Mouse (Mus musculus): ENCODE measurements around the gene Dgkq.

Dgkq gene

GRCm38 (mm10) chr5:108671757-108672156, 2.3 kb upstream of the Dgkq start:
- no peaks in the 10 kb centered on the region for H3K36me3 ChIP-seq (ENCODE audit: control insufficient read depth, insufficient read depth, low read length, poor library complexity, severe bottlenecking)
- DNase-seq (ENCODE audit: low read depth, low spot score) = no peak
- no peaks in the 10 kb centered on the region for H3K27me3 ChIP-seq (ENCODE audit: control insufficient read depth, insufficient read depth, low read length, poor library complexity, severe bottlenecking)

- peak; percentile 70 for DNase-seq (ENCODE audit: low read depth, low spot score)
- Histone ChIP-seq H3K27me3 (ENCODE audit: control insufficient read depth, insufficient read depth, low read length, poor library complexity, severe bottlenecking) (no peaks in the 10 kb centered on the region), H3K36me3 (ENCODE audit: control insufficient read depth, insufficient read depth, low read length, poor library complexity, severe bottlenecking) (no peaks in the 10 kb centered on the region)
Observed at GRCm38 (mm10) chr5:108670785-108671184, 1.3 kb upstream of the Dgkq start.

GRCm38 (mm10) chr5:108669986-108670385, 514 bp upstream of the Dgkq start:
- no peaks in the 10 kb centered on the region for H3K36me3 ChIP-seq (ENCODE audit: control insufficient read depth, insufficient read depth, low read length, poor library complexity, severe bottlenecking)
- H3K27me3 ChIP-seq (ENCODE audit: control insufficient read depth, insufficient read depth, low read length, poor library complexity, severe bottlenecking) = no peaks in the 10 kb centered on the region
- no peak for DNase-seq (ENCODE audit: low read depth, low spot score)

- Histone ChIP-seq H3K27me3 (ENCODE audit: control insufficient read depth, insufficient read depth, low read length, poor library complexity, severe bottlenecking) (no peaks in the 10 kb centered on the region), H3K36me3 (ENCODE audit: control insufficient read depth, insufficient read depth, low read length, poor library complexity, severe bottlenecking) (no peaks in the 10 kb centered on the region)
- no peak for DNase-seq (ENCODE audit: low read depth, low spot score)
Observed at GRCm38 (mm10) chr5:108668387-108668932, 1.0 kb downstream of the Dgkq start.

GRCm38 (mm10) chr5:108667370-108667769, 2.1 kb downstream of the Dgkq start:
- Histone ChIP-seq H3K27me3 (ENCODE audit: control insufficient read depth, insufficient read depth, low read length, poor library complexity, severe bottlenecking) (no peaks in the 10 kb centered on the region), H3K36me3 (ENCODE audit: control insufficient read depth, insufficient read depth, low read length, poor library complexity, severe bottlenecking) (no peaks in the 10 kb centered on the region)
- DNase-seq (ENCODE audit: low read depth, low spot score) = no peak

- no peaks in the 10 kb centered on the region for H3K27me3 ChIP-seq (ENCODE audit: control insufficient read depth, insufficient read depth, low read length, poor library complexity, severe bottlenecking)
- no peak for DNase-seq (ENCODE audit: low read depth, low spot score)
- no peaks in the 10 kb centered on the region for H3K36me3 ChIP-seq (ENCODE audit: control insufficient read depth, insufficient read depth, low read length, poor library complexity, severe bottlenecking)
Observed at GRCm38 (mm10) chr5:108665066-108665465, 4.4 kb downstream of the Dgkq start.

GRCm38 (mm10) chr5:108662772-108663171, 6.7 kb downstream of the Dgkq start:
- Histone ChIP-seq H3K27me3 (ENCODE audit: control insufficient read depth, insufficient read depth, low read length, poor library complexity, severe bottlenecking) (no peaks in the 10 kb centered on the region), H3K36me3 (ENCODE audit: control insufficient read depth, insufficient read depth, low read length, poor library complexity, severe bottlenecking) (no peaks in the 10 kb centered on the region)
- DNase-seq (ENCODE audit: low read depth, low spot score) = no peak

- Histone ChIP-seq H3K36me3 (ENCODE audit: control insufficient read depth, insufficient read depth, low read length, poor library complexity, severe bottlenecking) (no peaks in the 10 kb centered on the region; the same call in 1 of the 2 replicates), H3K27me3 (ENCODE audit: control insufficient read depth, insufficient read depth, low read length, poor library complexity, severe bottlenecking) (no peaks in the 10 kb centered on the region)
- DNase-seq (ENCODE audit: low read depth, low spot score) = peak; percentile 90
Observed at GRCm38 (mm10) chr5:108660632-108661268, 8.7 kb downstream of the Dgkq start.

GRCm38 (mm10) chr5:108659698-108660631, 9.5 kb downstream of the Dgkq start, which contains the start of gene Idua:
TSS of gene Idua (plus strand) at chr5:108660331.
- Histone ChIP-seq H3K27me3 (ENCODE audit: control insufficient read depth, insufficient read depth, low read length, poor library complexity, severe bottlenecking) (no peaks in the 10 kb centered on the region), H3K36me3 (ENCODE audit: control insufficient read depth, insufficient read depth, low read length, poor library complexity, severe bottlenecking) (no peaks in the 10 kb centered on the region; the same call in none of the 2 replicates)
- no peak for DNase-seq (ENCODE audit: low read depth, low spot score)

GRCm38 (mm10) chr5:108658611-108659010, 10.9 kb downstream of the Dgkq start:
- Histone ChIP-seq H3K36me3 (ENCODE audit: control insufficient read depth, insufficient read depth, low read length, poor library complexity, severe bottlenecking) (no peaks in the 10 kb centered on the region; the same call in none of the 2 replicates), H3K27me3 (ENCODE audit: control insufficient read depth, insufficient read depth, low read length, poor library complexity, severe bottlenecking) (no peaks in the 10 kb centered on the region)
- DNase-seq (ENCODE audit: low read depth, low spot score) = no peak

GRCm38 (mm10) chr5:108657406-108657805, 12.1 kb downstream of the Dgkq start:
- no peaks in the 10 kb centered on the region for H3K27me3 ChIP-seq (ENCODE audit: control insufficient read depth, insufficient read depth, low read length, poor library complexity, severe bottlenecking)
- no peaks in the 10 kb centered on the region; the same call in none of the 2 replicates for H3K36me3 ChIP-seq (ENCODE audit: control insufficient read depth, insufficient read depth, low read length, poor library complexity, severe bottlenecking)
- DNase-seq (ENCODE audit: low read depth, low spot score) = no peak

GRCm38 (mm10) chr5:108655891-108656650, 13.4 kb downstream of the Dgkq start:
- no peak for DNase-seq (ENCODE audit: low read depth, low spot score)
- Histone ChIP-seq H3K27me3 (ENCODE audit: control insufficient read depth, insufficient read depth, low read length, poor library complexity, severe bottlenecking) (no peaks in the 10 kb centered on the region), H3K36me3 (ENCODE audit: control insufficient read depth, insufficient read depth, low read length, poor library complexity, severe bottlenecking) (no peaks in the 10 kb centered on the region; the same call in none of the 2 replicates)

GRCm38 (mm10) chr5:108655381-108655780, 14.1 kb downstream of the Dgkq start:
- DNase-seq (ENCODE audit: low read depth, low spot score) = no peak
- Histone ChIP-seq H3K27me3 (ENCODE audit: control insufficient read depth, insufficient read depth, low read length, poor library complexity, severe bottlenecking) (no peaks in the 10 kb centered on the region), H3K36me3 (ENCODE audit: control insufficient read depth, insufficient read depth, low read length, poor library complexity, severe bottlenecking) (no peaks in the 10 kb centered on the region; the same call in none of the 2 replicates)

GRCm38 (mm10) chr5:108654444-108654990, 15.0 kb downstream of the Dgkq start:
- DNase-seq (ENCODE audit: low read depth, low spot score) = no peak
- H3K27me3 ChIP-seq (ENCODE audit: control insufficient read depth, insufficient read depth, low read length, poor library complexity, severe bottlenecking) = no peaks in the 10 kb centered on the region
- H3K36me3 ChIP-seq (ENCODE audit: control insufficient read depth, insufficient read depth, low read length, poor library complexity, severe bottlenecking) = no peaks in the 10 kb centered on the region; the same call in none of the 2 replicates

Data from splenic B cell, adult 2 months (primary cell).